Mouse (Mus musculus) limb, embryonic 14.5 days (tissue): ENCODE results near the gene Abcb9. TPM values are rescaled to one million over a fixed set of nuclear protein-coding genes. Genes with fewer than 3 reads are reported as not detected.
A peak's percentile ranks its signal among the peaks of the same experiment; 100 is the strongest.

Source experiments
- ATAC-seq: fragments of 200-750 bp; cut with Nextera tagmentation; 2 replicates; pipeline ENCODE4 v1.8.0; 2017; ENCODE audit warnings: low read depth, moderate number of reproducible peaks, moderate TSS enrichment; ENCODE audit not compliant: low FRiP score
- DNase-seq: peaks from one replicate; pipeline ENCODE4 v3.0.0-alpha.2; 2015; ENCODE audit warnings: low spot score
- H3K27ac ChIP-seq: fragments of 300-500 bp; sonication (generic); replicated peaks from 2 replicates; pipeline ENCODE4 v1.5.1; 2014; ENCODE audit warnings: low read depth, mild to moderate bottlenecking, low read length, moderate library complexity, mixed read lengths
- H3K27me3 ChIP-seq: fragments of 300-500 bp; sonication (generic); 2 replicates; pipeline ENCODE4 v1.6.1; 2014; ENCODE audit warnings: low read length, mixed read lengths; ENCODE audit not compliant: control insufficient read depth, insufficient read depth
- H3K36me3 ChIP-seq: fragments of 300-500 bp; sonication (generic); 2 replicates; pipeline ENCODE4 v1.6.1; 2014; ENCODE audit warnings: mild to moderate bottlenecking, low read length, moderate library complexity, mixed read lengths; ENCODE audit not compliant: control insufficient read depth, insufficient read depth
- H3K4me1 ChIP-seq: fragments of 300-500 bp; sonication (generic); 2 replicates; pipeline ENCODE4 v1.6.1; 2014; ENCODE audit warnings: antibody characterized with exemption, low read length, mixed read lengths; ENCODE audit not compliant: control insufficient read depth, insufficient read depth
- H3K4me2 ChIP-seq: fragments of 300-500 bp; sonication (generic); replicated peaks from 2 replicates; pipeline ENCODE4 v1.6.1; 2014; ENCODE audit warnings: low read depth, mild to moderate bottlenecking, low read length, moderate library complexity; ENCODE audit not compliant: severe bottlenecking
- H3K4me3 ChIP-seq: fragments of 300-500 bp; sonication (generic); replicated peaks from 2 replicates; pipeline ENCODE4 v1.5.1; 2014; ENCODE audit warnings: low read length
- H3K9ac ChIP-seq: fragments of 300-500 bp; sonication (generic); 2 replicates; pipeline ENCODE4 v1.6.1; 2014; ENCODE audit warnings: mild to moderate bottlenecking, low read depth, low read length, moderate library complexity; ENCODE audit not compliant: severe bottlenecking
- H3K9me3 ChIP-seq: fragments of 300-500 bp; sonication (generic); 2 replicates; pipeline ENCODE4 v1.6.1; 2016; ENCODE audit warnings: low read length; ENCODE audit not compliant: control insufficient read depth
- POLR2A ChIP-seq: fragments of 200-500 bp; IDR thresholded peaks from 2 replicates; pipeline ENCODE4 v1.8.0; 2012; ENCODE audit warnings: inconsistent platforms, mild to moderate bottlenecking, moderate library complexity, borderline replicate concordance; ENCODE audit not compliant: insufficient read depth, insufficient read length; ENCODE audit errors: extremely low read depth
- WGBS: fragments of 180-500 bp; shearing (Covaris S2); extraction: QIAGEN DNeasy Blood & Tissue Kit; methylation state at CpG from one replicate; pipeline ENCODE4 v1.1.7; 2014; 5-methylcytosine and 5-hydroxymethylcytosine counted together
- polyA plus RNA-seq, 2 experiments: library from polyadenylated mRNA; depleted of rRNA in 1 of 2; stranded (reverse) in 1 of 2; unstranded in 1 of 2; fragments of >200 nt; fragmentation: Nextera tagmentation in 1 of 2; extraction: Ambion mirVana in 1 of 2; gene quantifications; 2 replicates each; pipeline versions ENCODE4 v1.2.1 to v1.2.3; 2012 to 2014

Gene Abcb9
- polyA plus RNA-seq, 2 experiments = 2.2 to 2.6 TPM

DNA sequence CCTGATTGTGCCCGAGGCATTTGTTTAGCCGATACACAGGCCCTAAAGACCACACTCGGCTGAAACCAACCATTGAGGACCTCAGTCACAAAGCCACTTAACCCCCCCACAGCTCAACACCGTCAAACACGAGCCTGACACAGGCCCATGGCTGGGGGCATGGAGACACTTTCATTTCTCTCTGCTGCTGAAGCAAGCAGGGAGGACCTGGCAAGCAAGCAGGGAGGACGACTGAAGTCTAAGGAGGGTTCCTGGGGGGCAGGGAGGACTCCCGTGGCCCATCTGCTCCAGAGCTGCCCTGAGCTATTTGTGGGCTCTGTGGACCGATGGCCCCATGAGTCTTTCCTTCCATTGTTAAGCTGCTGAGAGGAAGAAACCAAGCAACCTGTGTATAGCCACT lies 83.7 kb downstream of the Abcb9 start:
- Histone ChIP-seq H3K4me1 (peaks cover 46% of the 10 kb centered on the region), H3K4me3 (no peak overlapping the region), H3K9me3 (no peaks in the 10 kb centered on the region), H3K36me3 (peaks cover 36% of the 10 kb centered on the region), H3K27ac (peak overlapping the region; percentile 80), H3K27me3 (no peaks in the 10 kb centered on the region), H3K9ac (peak overlapping the region; percentile 18; the same call in 1 of the 2 replicates), H3K4me2 (0 out of 2 replicates have a peak overlapping the region, but pooled peaks have one; percentile 10)
- no peak for TF ChIP-seq POLR2A
- ATAC-seq (no peak), DNase-seq (no peak)
- 25% methylated on average over 8 of the region's 8 CpGs for WGBS

Other genes starting within 250 kb of the Abcb9 start
- gene Hcar2, start 230.3 kb downstream of the Abcb9 start, polyA plus RNA-seq (2012; rRNA removed) = 1.8 and 2.5 TPM in 2 replicates
- 2.4 and 4.2 TPM in 2 replicates for gene Hcar2, start 230.3 kb downstream of the Abcb9 start, polyA plus RNA-seq (2014; fragmentation: Nextera tagmentation; extraction: Ambion mirVana)
- 0.52 and 0.72 TPM in 2 replicates for gene Hcar1, start 215.8 kb downstream of the Abcb9 start, polyA plus RNA-seq (2012; rRNA removed)
- 0.21 and 0.30 TPM in 2 replicates for gene Hcar1, start 215.8 kb downstream of the Abcb9 start, polyA plus RNA-seq (2014; fragmentation: Nextera tagmentation; extraction: Ambion mirVana)
- 33.1 and 64.5 TPM in 2 replicates for gene Denr, start 188.6 kb downstream of the Abcb9 start, polyA plus RNA-seq (2012; rRNA removed)
- 121 and 126 TPM in 2 replicates for gene Denr, start 188.6 kb downstream of the Abcb9 start, polyA plus RNA-seq (2014; fragmentation: Nextera tagmentation; extraction: Ambion mirVana)
- gene Gm43518, start 168.4 kb downstream of the Abcb9 start, polyA plus RNA-seq (2012; rRNA removed) = 0.90 and 2.1 TPM in 2 replicates
- gene Gm43518, start 168.4 kb downstream of the Abcb9 start, polyA plus RNA-seq (2014; fragmentation: Nextera tagmentation; extraction: Ambion mirVana) = 2.2 and 2.4 TPM in 2 replicates
- 9.2 and 9.5 TPM in 2 replicates for gene Ccdc62, start 165.1 kb downstream of the Abcb9 start, polyA plus RNA-seq (2012; rRNA removed)
- 4.0 and 6.6 TPM in 2 replicates for gene Ccdc62, start 165.1 kb downstream of the Abcb9 start, polyA plus RNA-seq (2014; fragmentation: Nextera tagmentation; extraction: Ambion mirVana)
- gene Hip1r, start 122.2 kb downstream of the Abcb9 start, polyA plus RNA-seq (2012; rRNA removed) = 10.6 and 12.3 TPM in 2 replicates
- 8.7 and 9.9 TPM in 2 replicates for gene Hip1r, start 122.2 kb downstream of the Abcb9 start, polyA plus RNA-seq (2014; fragmentation: Nextera tagmentation; extraction: Ambion mirVana)
- 44.2 and 54.9 TPM in 2 replicates for gene Vps37b, start 63.5 kb downstream of the Abcb9 start, polyA plus RNA-seq (2012; rRNA removed)
- gene Vps37b, start 63.5 kb downstream of the Abcb9 start, polyA plus RNA-seq (2014; fragmentation: Nextera tagmentation; extraction: Ambion mirVana) = 29.3 and 34.4 TPM in 2 replicates
- 26.5 and 42.0 TPM in 2 replicates for gene Ogfod2, start 16.5 kb upstream of the Abcb9 start, polyA plus RNA-seq (2012; rRNA removed)
- gene Ogfod2, start 16.5 kb upstream of the Abcb9 start, polyA plus RNA-seq (2014; fragmentation: Nextera tagmentation; extraction: Ambion mirVana) = 14.2 and 16.4 TPM in 2 replicates
- gene Arl6ip4, start 20.3 kb upstream of the Abcb9 start, polyA plus RNA-seq (2012; rRNA removed) = 67.6 and 95.1 TPM in 2 replicates
- 88.3 and 94.9 TPM in 2 replicates for gene Arl6ip4, start 20.3 kb upstream of the Abcb9 start, polyA plus RNA-seq (2014; fragmentation: Nextera tagmentation; extraction: Ambion mirVana)
- gene Pitpnm2, start 154.0 kb upstream of the Abcb9 start, polyA plus RNA-seq (2012; rRNA removed) = 37.1 and 49.5 TPM in 2 replicates
- gene Pitpnm2, start 154.0 kb upstream of the Abcb9 start, polyA plus RNA-seq (2014; fragmentation: Nextera tagmentation; extraction: Ambion mirVana) = 8.2 and 10.0 TPM in 2 replicates
- gene Mphosph9, start 232.2 kb upstream of the Abcb9 start, polyA plus RNA-seq (2012; rRNA removed) = 10.2 and 11.0 TPM in 2 replicates
- 9.5 and 12.2 TPM in 2 replicates for gene Mphosph9, start 232.2 kb upstream of the Abcb9 start, polyA plus RNA-seq (2014; fragmentation: Nextera tagmentation; extraction: Ambion mirVana)
- 11.8 and 12.3 TPM in 2 replicates for gene 2810006K23Rik, start 232.3 kb upstream of the Abcb9 start, polyA plus RNA-seq (2012; rRNA removed)
- 9.7 and 10.4 TPM in 2 replicates for gene 2810006K23Rik, start 232.3 kb upstream of the Abcb9 start, polyA plus RNA-seq (2014; fragmentation: Nextera tagmentation; extraction: Ambion mirVana)